Mouse (Mus musculus) kidney, embryonic 15.5 days (tissue): ENCODE measurements at regions not wholly inside any gene's neighbourhood (a gene's known extent, or its start where the extent isn't known, plus 50 kb on each side); places are given as distances from the start of the nearest gene placed in this dataset.

Experiments
- ATAC-seq: fragments of 200-750 bp; cut with Nextera tagmentation; replicated peaks from 2 replicates; pipeline ENCODE4 v1.8.0; 2017; ENCODE audit warnings: moderate TSS enrichment; ENCODE audit not compliant: low FRiP score
- H3K27ac ChIP-seq: fragments of 300-500 bp; sonication (generic); 2 replicates; pipeline ENCODE4 v1.5.1; 2015; ENCODE audit warnings: mild to moderate bottlenecking, inconsistent platforms
- H3K27me3 ChIP-seq: fragments of 300-500 bp; sonication (generic); 2 replicates; pipeline ENCODE4 v1.6.1; 2015; ENCODE audit warnings: inconsistent platforms
- H3K36me3 ChIP-seq: fragments of 300-500 bp; sonication (generic); 2 replicates; pipeline ENCODE4 v1.6.1; 2015; ENCODE audit warnings: inconsistent platforms
- H3K4me1 ChIP-seq: fragments of 300-500 bp; sonication (generic); 2 replicates; pipeline ENCODE4 v1.6.1; 2015; ENCODE audit warnings: inconsistent platforms
- H3K4me2 ChIP-seq: fragments of 300-500 bp; sonication (generic); 2 replicates; pipeline ENCODE4 v1.6.1; 2015; ENCODE audit warnings: moderate library complexity, mild to moderate bottlenecking, inconsistent platforms
- H3K4me3 ChIP-seq: fragments of 300-500 bp; sonication (generic); replicated peaks from 2 replicates; pipeline ENCODE4 v1.5.1; 2015; ENCODE audit warnings: mild to moderate bottlenecking, inconsistent platforms
- H3K9ac ChIP-seq: fragments of 300-500 bp; sonication (generic); 2 replicates; pipeline ENCODE4 v1.6.1; 2015; ENCODE audit warnings: mild to moderate bottlenecking, inconsistent platforms
- H3K9me3 ChIP-seq: fragments of 300-500 bp; sonication (generic); replicated peaks from 2 replicates; pipeline ENCODE4 v1.6.1; 2016; ENCODE audit warnings: inconsistent platforms
- WGBS: fragments of 180-500 bp; shearing (Covaris S2); methylation state at CpG from one replicate; pipeline ENCODE4 v1.1.7; 2015; ENCODE audit warnings: mixed read lengths; 5-methylcytosine and 5-hydroxymethylcytosine counted together

GRCm38 (mm10) chr1:47448737-47449489, 556.3 kb upstream of the Slc39a10 start:
- no peak for ATAC-seq

DNA sequence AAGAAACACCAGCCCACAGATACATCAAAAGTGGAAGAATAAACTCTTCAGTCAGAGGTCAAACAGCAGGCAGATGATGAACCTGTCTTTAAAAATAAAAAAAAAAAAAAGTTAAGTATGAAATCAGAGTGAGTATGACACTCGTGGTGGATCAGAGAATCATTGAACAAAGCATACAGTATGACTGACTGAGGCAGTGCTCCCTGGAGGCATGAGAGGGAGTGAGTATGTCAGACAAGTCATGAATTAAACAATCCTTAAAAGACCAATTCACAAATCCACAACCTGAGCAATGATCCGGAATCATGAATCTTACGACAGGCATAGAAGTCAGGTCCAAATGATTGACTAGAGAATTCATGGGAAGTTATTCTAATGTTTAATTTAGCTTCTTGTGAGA, 555.4 kb upstream of the Slc39a10 start:
- WGBS: 62% methylated on average over 3 of the region's 3 CpGs
- Histone ChIP-seq H3K4me3 (no peak overlapping the region), H3K4me2 (no peak overlapping the region), H3K36me3 (no peaks in the 10 kb centered on the region), H3K4me1 (no peaks in the 10 kb centered on the region), H3K27me3 (no peaks in the 10 kb centered on the region), H3K9ac (no peak overlapping the region), H3K27ac (no peak overlapping the region), H3K9me3 (no peaks in the 10 kb centered on the region)
- no peak for ATAC-seq

More at GRCm38 (mm10) chr1:47448737-47449489, 556.3 kb upstream of the Slc39a10 start:
- Histone ChIP-seq H3K4me3 (no peak overlapping the region), H3K27me3 (no peaks in the 10 kb centered on the region), H3K4me1 (no peaks in the 10 kb centered on the region), H3K9me3 (no peaks in the 10 kb centered on the region), H3K27ac (no peak overlapping the region), H3K36me3 (no peaks in the 10 kb centered on the region), H3K9ac (no peak overlapping the region), H3K4me2 (no peak overlapping the region)
- 80% methylated on average over 6 of the region's 6 CpGs for WGBS

- no peaks in the 10 kb centered on the region for H3K4me1 ChIP-seq
- no peak for ATAC-seq
- no peak overlapping the region for H3K4me2 ChIP-seq
- H3K9me3 ChIP-seq: no peaks in the 10 kb centered on the region
- no peak overlapping the region for H3K27ac ChIP-seq
- no peaks in the 10 kb centered on the region for H3K36me3 ChIP-seq
- no peak overlapping the region for H3K4me3 ChIP-seq
- no peak overlapping the region for H3K9ac ChIP-seq
- 11% methylated on average over 6 of the region's 6 CpGs for WGBS
- H3K27me3 ChIP-seq: no peaks in the 10 kb centered on the region
Observed at GRCm38 (mm10) chr1:47446021-47446420, 553.4 kb upstream of the Slc39a10 start.

DNA sequence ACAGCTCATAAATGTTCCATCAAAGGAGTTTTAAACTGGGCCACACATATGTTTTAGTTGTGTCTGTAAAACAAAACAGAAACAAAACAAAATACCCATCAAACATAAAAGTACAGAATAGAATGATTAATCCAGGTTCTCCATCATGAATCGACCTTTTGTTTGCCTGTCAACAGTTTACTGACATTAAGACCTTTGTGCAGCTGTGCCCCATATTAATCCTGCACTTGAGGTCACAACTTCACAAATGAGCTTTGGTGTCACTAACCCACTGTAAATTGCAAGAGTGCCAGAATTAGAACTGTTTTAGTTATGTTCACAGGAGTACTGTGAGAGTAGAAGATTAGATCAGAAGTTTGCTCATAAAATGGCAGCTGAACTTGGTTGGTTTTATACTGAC, 540.2 kb upstream of the Slc39a10 start:
- ATAC-seq: no peak
- WGBS: 56% methylated on average over 1 of the region's 1 CpGs

GRCm38 (mm10) chr1:47405164-47405563, 512.5 kb upstream of the Slc39a10 start:
- Histone ChIP-seq H3K4me1 (no peaks in the 10 kb centered on the region), H3K27ac (no peak overlapping the region), H3K27me3 (no peaks in the 10 kb centered on the region), H3K4me2 (no peak overlapping the region), H3K4me3 (no peak overlapping the region), H3K36me3 (no peaks in the 10 kb centered on the region), H3K9ac (no peak overlapping the region), H3K9me3 (no peaks in the 10 kb centered on the region)
- no peak for ATAC-seq
- 68% methylated on average over 1 of the region's 1 CpGs for WGBS

More for the DNA sequence above, 540.2 kb upstream of the Slc39a10 start:
- no peaks in the 10 kb centered on the region for H3K36me3 ChIP-seq
- no peak overlapping the region for H3K27ac ChIP-seq
- H3K4me3 ChIP-seq: no peak overlapping the region
- H3K4me2 ChIP-seq: no peak overlapping the region
- H3K27me3 ChIP-seq: no peaks in the 10 kb centered on the region
- no peaks in the 10 kb centered on the region for H3K9me3 ChIP-seq
- no peak overlapping the region for H3K9ac ChIP-seq
- H3K4me1 ChIP-seq: no peaks in the 10 kb centered on the region

DNA sequence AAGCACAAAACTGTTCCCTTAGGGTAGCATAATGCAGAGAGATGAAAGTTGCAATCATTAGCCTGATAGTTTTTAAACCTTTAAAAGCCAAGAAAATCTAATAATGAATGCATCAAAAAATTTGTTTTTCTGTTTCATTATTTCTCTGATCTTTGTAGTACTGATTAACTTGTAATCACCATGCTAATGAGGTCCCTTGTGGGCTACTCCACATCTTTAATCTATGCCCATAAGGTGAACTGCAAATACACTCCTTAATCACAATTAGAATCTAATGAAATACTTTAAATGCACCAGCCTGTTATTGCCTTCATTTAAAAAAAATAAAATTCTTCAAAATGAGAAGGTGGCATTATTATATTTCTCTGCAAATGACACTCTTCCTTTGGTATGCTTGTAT, 493.9 kb upstream of the Slc39a10 start:
- H3K36me3 ChIP-seq: no peaks in the 10 kb centered on the region
- no peaks in the 10 kb centered on the region for H3K9me3 ChIP-seq
- H3K27me3 ChIP-seq: no peaks in the 10 kb centered on the region
- no peak overlapping the region for H3K4me2 ChIP-seq
- no peak overlapping the region for H3K4me3 ChIP-seq
- no peak for ATAC-seq
- no peak overlapping the region for H3K27ac ChIP-seq
- no peaks in the 10 kb centered on the region for H3K4me1 ChIP-seq
- H3K9ac ChIP-seq: no peak overlapping the region

DNA sequence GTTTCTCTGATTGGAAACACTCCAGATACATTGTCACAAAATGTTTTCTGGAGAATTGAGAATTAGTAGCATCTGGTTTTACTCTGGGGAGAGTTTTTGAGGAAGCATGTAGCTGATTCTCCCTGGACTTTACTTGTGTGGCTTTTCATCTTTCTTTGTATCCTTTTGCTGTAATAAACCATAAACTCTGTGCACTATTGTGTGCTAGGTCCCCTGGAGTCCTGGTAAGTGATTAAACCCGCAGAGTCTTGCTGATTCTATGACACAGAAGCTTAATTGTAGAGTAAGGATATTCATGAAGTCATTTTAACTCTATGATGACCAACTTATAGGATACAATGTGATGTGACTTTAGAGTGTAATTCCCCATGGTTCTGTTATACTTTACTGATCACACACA, 486.1 kb upstream of the Slc39a10 start:
- no peak for ATAC-seq
- no peaks in the 10 kb centered on the region for H3K27me3 ChIP-seq

GRCm38 (mm10) chr1:47339718-47340439, 447.2 kb upstream of the Slc39a10 start:
- H3K9ac ChIP-seq: no peak overlapping the region
- H3K27me3 ChIP-seq: no peaks in the 10 kb centered on the region
- no peaks in the 10 kb centered on the region for H3K9me3 ChIP-seq
- H3K27ac ChIP-seq: no peak overlapping the region
- no peaks in the 10 kb centered on the region for H3K36me3 ChIP-seq
- no peak for ATAC-seq
- no peaks in the 10 kb centered on the region for H3K4me1 ChIP-seq
- H3K4me3 ChIP-seq: no peak overlapping the region
- WGBS: 79% methylated on average over 3 of the region's 3 CpGs
- H3K4me2 ChIP-seq: no peak overlapping the region

More for the DNA sequence above, 486.1 kb upstream of the Slc39a10 start:
- no peak overlapping the region for H3K4me3 ChIP-seq
- H3K9me3 ChIP-seq: no peaks in the 10 kb centered on the region
- H3K4me1 ChIP-seq: no peaks in the 10 kb centered on the region
- H3K36me3 ChIP-seq: no peaks in the 10 kb centered on the region
- H3K9ac ChIP-seq: no peak overlapping the region
- H3K4me2 ChIP-seq: no peak overlapping the region
- H3K27ac ChIP-seq: no peak overlapping the region
- 50% methylated on average over 1 of the region's 1 CpGs for WGBS

GRCm38 (mm10) chr1:47310572-47311075, 418.0 kb upstream of the Slc39a10 start:
- no peak overlapping the region for H3K4me3 ChIP-seq
- no peaks in the 10 kb centered on the region for H3K4me1 ChIP-seq
- no peak for ATAC-seq
- H3K27ac ChIP-seq: no peak overlapping the region
- H3K9ac ChIP-seq: no peak overlapping the region
- no peaks in the 10 kb centered on the region for H3K27me3 ChIP-seq
- H3K36me3 ChIP-seq: no peaks in the 10 kb centered on the region
- H3K9me3 ChIP-seq: no peaks in the 10 kb centered on the region
- 81% methylated on average over 2 of the region's 2 CpGs for WGBS
- no peak overlapping the region for H3K4me2 ChIP-seq

DNA sequence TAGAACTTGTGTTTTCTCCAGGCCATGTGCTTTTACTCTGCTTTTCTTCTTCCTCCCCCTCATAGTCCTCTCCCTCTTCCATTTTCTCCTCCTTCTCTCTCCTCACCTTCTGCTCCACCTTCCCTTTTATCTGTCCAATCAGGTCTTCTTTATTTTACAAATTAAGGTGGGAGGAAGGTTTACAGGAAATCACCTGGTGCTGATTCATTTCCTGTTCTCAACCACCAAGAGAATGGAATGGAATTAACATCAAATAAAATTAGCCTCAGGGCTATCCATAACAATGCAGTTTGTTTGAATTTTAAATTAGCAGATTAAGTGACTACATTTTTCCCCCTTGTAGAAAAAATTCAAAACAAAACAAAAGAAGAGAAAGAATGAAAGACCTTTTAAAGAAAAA, 414.3 kb upstream of the Slc39a10 start:
- H3K27me3 ChIP-seq: no peaks in the 10 kb centered on the region
- H3K9me3 ChIP-seq: no peaks in the 10 kb centered on the region
- no peak overlapping the region for H3K27ac ChIP-seq
- no peaks in the 10 kb centered on the region for H3K4me1 ChIP-seq
- H3K9ac ChIP-seq: no peak overlapping the region
- H3K4me3 ChIP-seq: no peak overlapping the region
- no peaks in the 10 kb centered on the region for H3K36me3 ChIP-seq
- ATAC-seq: no peak
- H3K4me2 ChIP-seq: no peak overlapping the region

DNA sequence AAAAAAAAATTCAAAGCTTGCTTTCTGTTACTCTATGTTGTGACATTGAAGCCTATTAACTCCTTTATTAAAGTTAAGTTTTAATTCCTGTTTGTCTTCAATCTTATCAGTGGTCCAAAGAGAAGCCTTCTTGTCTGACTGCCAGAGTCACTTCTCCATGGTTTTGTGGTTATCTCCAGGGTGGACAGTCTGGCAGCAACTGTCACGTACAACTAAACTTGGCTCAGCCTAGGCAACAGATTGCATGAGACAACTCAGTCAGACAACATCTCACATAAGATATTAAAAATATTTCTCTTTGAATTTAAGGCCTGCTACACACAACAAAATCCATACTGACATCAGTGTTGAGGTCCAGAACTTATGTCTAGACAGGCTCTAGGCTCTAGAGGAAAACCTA, 406.7 kb upstream of the Slc39a10 start:
- Histone ChIP-seq H3K4me3 (no peak overlapping the region), H3K36me3 (no peaks in the 10 kb centered on the region), H3K27ac (no peak overlapping the region), H3K9me3 (no peaks in the 10 kb centered on the region), H3K4me1 (no peaks in the 10 kb centered on the region), H3K4me2 (no peak overlapping the region), H3K9ac (no peak overlapping the region), H3K27me3 (no peaks in the 10 kb centered on the region)
- WGBS: 82% methylated on average over 1 of the region's 1 CpGs
- ATAC-seq: no peak

- no peak for ATAC-seq
- H3K9me3 ChIP-seq: no peaks in the 10 kb centered on the region
- 83% methylated on average over 1 of the region's 1 CpGs for WGBS
- no peak overlapping the region for H3K27ac ChIP-seq
- no peak overlapping the region for H3K4me3 ChIP-seq
- H3K36me3 ChIP-seq: no peaks in the 10 kb centered on the region
- H3K27me3 ChIP-seq: no peaks in the 10 kb centered on the region
- H3K4me2 ChIP-seq: no peak overlapping the region
- H3K9ac ChIP-seq: no peak overlapping the region
- H3K4me1 ChIP-seq: no peaks in the 10 kb centered on the region
Observed at GRCm38 (mm10) chr1:47285639-47286038, 393.0 kb upstream of the Slc39a10 start.
